Mouse (Mus musculus) embryonic fibroblast, embryonic 13.5 days (primary cell): ENCODE measurements around the gene Ddx24.

Experiments used
- CTCF ChIP-seq: IDR thresholded peaks from 2 replicates; pipeline ENCODE4 v1.5.1; 2011; ENCODE audit warnings: mild to moderate bottlenecking, control low read depth, low read length, moderate library complexity, borderline replicate concordance; ENCODE audit not compliant: insufficient read depth
- POLR2A ChIP-seq: IDR thresholded peaks from 2 replicates; pipeline ENCODE4 v1.6.1; 2011; ENCODE audit warnings: low read depth, mild to moderate bottlenecking, control low read depth, low read length, moderate library complexity

GRCm38 (mm10) chr12:103395486-103396275 lies 29.9 kb downstream of the Ddx24 start:
- TF ChIP-seq CTCF (no peak), POLR2A (no peak)
